Mouse (Mus musculus) forebrain, embryonic 16.5 days (tissue): ENCODE measurements around the gene 1110032A03Rik. TPM values are rescaled to one million over a fixed set of nuclear protein-coding genes. Genes with fewer than 3 reads are reported as not detected.

Experiments used
- ATAC-seq: fragments of 200-750 bp; cut with Nextera tagmentation; 2 replicates; pipeline ENCODE4 v1.8.0; 2017; ENCODE audit warnings: mild to moderate bottlenecking, moderate library complexity
- H3K27ac ChIP-seq: fragments of 300-500 bp; sonication (generic); 2 replicates; pipeline ENCODE4 v1.5.1; 2014; ENCODE audit warnings: low read length, control low read depth
- H3K27me3 ChIP-seq: fragments of 300-500 bp; sonication (generic); replicated peaks from 2 replicates; pipeline ENCODE4 v1.6.1; 2014; ENCODE audit warnings: low read length; ENCODE audit not compliant: control insufficient read depth, insufficient read depth
- H3K36me3 ChIP-seq: fragments of 300-500 bp; sonication (generic); 2 replicates; pipeline ENCODE4 v1.6.1; 2014; ENCODE audit not compliant: control insufficient read depth, insufficient read depth
- H3K4me1 ChIP-seq: fragments of 300-500 bp; sonication (generic); replicated peaks from 2 replicates; pipeline ENCODE4 v1.6.1; 2014; ENCODE audit warnings: low read length; ENCODE audit not compliant: control insufficient read depth, insufficient read depth
- H3K4me2 ChIP-seq: fragments of 300-500 bp; sonication (generic); 2 replicates; pipeline ENCODE4 v1.6.1; 2014; ENCODE audit warnings: mild to moderate bottlenecking, low read length, control low read depth
- H3K4me3 ChIP-seq: fragments of 300-500 bp; sonication (generic); replicated peaks from 2 replicates; pipeline ENCODE4 v1.5.1; 2014; ENCODE audit warnings: mild to moderate bottlenecking, low read length, control low read depth
- H3K9ac ChIP-seq: fragments of 300-500 bp; sonication (generic); replicated peaks from 2 replicates; pipeline ENCODE4 v1.6.1; 2014; ENCODE audit warnings: low read depth, low read length, control low read depth
- H3K9me3 ChIP-seq: fragments of 300-500 bp; sonication (generic); 2 replicates; pipeline ENCODE4 v1.6.1; 2016; ENCODE audit warnings: low read length; ENCODE audit not compliant: control insufficient read depth
- WGBS: fragments of 180-500 bp; shearing (Covaris S2); extraction: QIAGEN DNeasy Blood & Tissue Kit; methylation state at CpG from one replicate; pipeline ENCODE4 v1.1.7; 2014; 5-methylcytosine and 5-hydroxymethylcytosine counted together
- polyA plus RNA-seq: library from polyadenylated mRNA; unstranded; fragments of >200 nt; fragmentation: Nextera tagmentation; extraction: Ambion mirVana; gene quantifications from 2 replicates; pipeline ENCODE4 v1.2.1, GENCODE M21; 2015

The 1110032A03Rik gene
- polyA plus RNA-seq: 52.5 and 56.1 TPM in 2 replicates

GRCm38 (mm10) chr9:50774991-50775612, at the start of gene 1110032A03Rik, which contains the start of gene Alg9:
Gene 1110032A03Rik, minus strand, starts transcription at chr9:50775520.
Gene Alg9, plus strand, starts transcription at chr9:50775019.
- 0 out of 2 replicates have a peak, but pooled peaks cover 2% of the 10 kb centered on the region for H3K36me3 ChIP-seq
- H3K27ac ChIP-seq: peak within 1 kb of the TSS; percentile 91
- WGBS: under 1% methylated on average over 51 of the region's 51 CpGs
- peak within 1 kb of the TSS; percentile 93 for H3K9ac ChIP-seq
- no peaks in the 10 kb centered on the region for H3K9me3 ChIP-seq
- no peaks in the 10 kb centered on the region for H3K27me3 ChIP-seq
- H3K4me3 ChIP-seq: peak within 1 kb of the TSS; percentile 94
- peak within 1 kb of the TSS; percentile 75 for H3K4me2 ChIP-seq
- H3K4me1 ChIP-seq: peaks cover 18% of the 10 kb centered on the region
- peak; percentile 91 for ATAC-seq

GRCm38 (mm10) chr9:50823779-50824453, 48.6 kb upstream of the 1110032A03Rik start:
- H3K9ac ChIP-seq: no peak overlapping the region
- H3K27ac ChIP-seq: no peak overlapping the region
- H3K4me3 ChIP-seq: no peak overlapping the region
- no peaks in the 10 kb centered on the region for H3K9me3 ChIP-seq
- H3K4me1 ChIP-seq: no peaks in the 10 kb centered on the region
- no peak for ATAC-seq
- no peaks in the 10 kb centered on the region for H3K27me3 ChIP-seq
- WGBS: 95% methylated on average over 11 of the region's 11 CpGs
- no peak overlapping the region for H3K4me2 ChIP-seq
- peaks cover 9% of the 10 kb centered on the region for H3K36me3 ChIP-seq

GRCm38 (mm10) chr9:50822216-50822615, 46.9 kb upstream of the 1110032A03Rik start:
- WGBS: 96% methylated on average over 5 of the region's 5 CpGs
- Histone ChIP-seq H3K4me3 (no peak overlapping the region), H3K9me3 (no peaks in the 10 kb centered on the region), H3K4me1 (no peaks in the 10 kb centered on the region), H3K27me3 (no peaks in the 10 kb centered on the region), H3K27ac (no peak overlapping the region), H3K4me2 (no peak overlapping the region), H3K9ac (no peak overlapping the region), H3K36me3 (peaks cover 7% of the 10 kb centered on the region)
- no peak for ATAC-seq

GRCm38 (mm10) chr9:50821651-50822050, 46.3 kb upstream of the 1110032A03Rik start:
- Histone ChIP-seq H3K27ac (no peak overlapping the region), H3K4me1 (no peaks in the 10 kb centered on the region), H3K4me2 (no peak overlapping the region), H3K4me3 (no peak overlapping the region), H3K36me3 (peaks cover 8% of the 10 kb centered on the region), H3K9ac (no peak overlapping the region), H3K9me3 (no peaks in the 10 kb centered on the region), H3K27me3 (no peaks in the 10 kb centered on the region)
- 89% methylated on average over 6 of the region's 6 CpGs for WGBS
- ATAC-seq: no peak

- peaks cover 11% of the 10 kb centered on the region for H3K36me3 ChIP-seq
- no peak overlapping the region for H3K4me2 ChIP-seq
- no peaks in the 10 kb centered on the region for H3K27me3 ChIP-seq
- H3K9ac ChIP-seq: no peak overlapping the region
- ATAC-seq: no peak
- no peaks in the 10 kb centered on the region for H3K4me1 ChIP-seq
- 78% methylated on average over 6 of the region's 6 CpGs for WGBS
- H3K9me3 ChIP-seq: no peaks in the 10 kb centered on the region
- H3K4me3 ChIP-seq: no peak overlapping the region
- no peak overlapping the region for H3K27ac ChIP-seq
Measured at GRCm38 (mm10) chr9:50819716-50820115, 44.4 kb upstream of the 1110032A03Rik start.

GRCm38 (mm10) chr9:50818050-50818449, 42.7 kb upstream of the 1110032A03Rik start:
- peaks cover 13% of the 10 kb centered on the region for H3K36me3 ChIP-seq

GRCm38 (mm10) chr9:50816512-50816911, 41.2 kb upstream of the 1110032A03Rik start:
- H3K9ac ChIP-seq: no peak overlapping the region
- no peaks in the 10 kb centered on the region for H3K4me1 ChIP-seq
- no peaks in the 10 kb centered on the region for H3K27me3 ChIP-seq
- ATAC-seq: no peak
- H3K27ac ChIP-seq: no peak overlapping the region
- H3K9me3 ChIP-seq: no peaks in the 10 kb centered on the region
- H3K4me3 ChIP-seq: no peak overlapping the region
- WGBS: 97% methylated on average over 1 of the region's 1 CpGs
- H3K36me3 ChIP-seq: peaks cover 13% of the 10 kb centered on the region
- H3K4me2 ChIP-seq: no peak overlapping the region

More at GRCm38 (mm10) chr9:50818050-50818449, 42.7 kb upstream of the 1110032A03Rik start:
- H3K4me1 ChIP-seq: no peaks in the 10 kb centered on the region
- no peak overlapping the region for H3K27ac ChIP-seq
- 93% methylated on average over 6 of the region's 6 CpGs for WGBS
- no peaks in the 10 kb centered on the region for H3K27me3 ChIP-seq
- no peak overlapping the region for H3K4me3 ChIP-seq
- H3K9ac ChIP-seq: no peak overlapping the region
- ATAC-seq: no peak
- H3K9me3 ChIP-seq: no peaks in the 10 kb centered on the region
- H3K4me2 ChIP-seq: no peak overlapping the region

GRCm38 (mm10) chr9:50815666-50816065, 40.3 kb upstream of the 1110032A03Rik start:
- Histone ChIP-seq H3K4me2 (no peak overlapping the region), H3K4me3 (no peak overlapping the region), H3K27ac (no peak overlapping the region), H3K36me3 (peaks cover 13% of the 10 kb centered on the region), H3K9ac (no peak overlapping the region), H3K4me1 (no peaks in the 10 kb centered on the region), H3K9me3 (no peaks in the 10 kb centered on the region), H3K27me3 (no peaks in the 10 kb centered on the region)
- ATAC-seq: no peak
- WGBS: 98% methylated on average over 4 of the region's 4 CpGs

GRCm38 (mm10) chr9:50813796-50814195, 38.5 kb upstream of the 1110032A03Rik start:
- no peak for ATAC-seq
- Histone ChIP-seq H3K27ac (no peak overlapping the region), H3K4me1 (no peaks in the 10 kb centered on the region), H3K27me3 (no peaks in the 10 kb centered on the region), H3K9me3 (no peaks in the 10 kb centered on the region), H3K36me3 (peaks cover 12% of the 10 kb centered on the region), H3K4me3 (no peak overlapping the region), H3K9ac (no peak overlapping the region), H3K4me2 (no peak overlapping the region)
- 92% methylated on average over 5 of the region's 5 CpGs for WGBS
